Mouse (Mus musculus): ENCODE data around the gene Olfr836. TPM values are rescaled to one million over a fixed set of nuclear protein-coding genes. Genes with fewer than 3 reads are reported as not detected.
"Not testable (repeated sequence)": the region's sequence is repeated elsewhere in the genome, so short reads cannot be mapped to it uniquely, and the experiment has no call there.

The Olfr836 gene
- 0.06 TPM in 1 of 2 replicates, not detected in the other for polyA plus RNA-seq (2014; fragmentation: Nextera tagmentation; extraction: Ambion mirVana)

- no peaks in the 10 kb centered on the region for H3K27me3 ChIP-seq (ENCODE audit: control insufficient read depth, insufficient read depth, low read length)
- H3K4me3 ChIP-seq (ENCODE audit: low read depth, low read length), result no peak within 1 kb of the TSS
- no peak within 1 kb of the TSS for H3K9ac ChIP-seq (ENCODE audit: low read depth, low read length)
- no peak within 1 kb of the TSS for H3K4me2 ChIP-seq
- no peaks in the 10 kb centered on the region for H3K9me3 ChIP-seq (replicated peaks; ENCODE audit: control insufficient read depth, low read length)
- no peak for ATAC-seq (replicated peaks; ENCODE audit: insufficient number of reproducible peaks, low FRiP score, low TSS enrichment)
- H3K4me1 ChIP-seq (ENCODE audit: control insufficient read depth, insufficient read depth, low read length), result no peaks in the 10 kb centered on the region
- H3K36me3 ChIP-seq (ENCODE audit: control insufficient read depth, insufficient read depth, low read length), result no peaks in the 10 kb centered on the region
- no peak within 1 kb of the TSS for H3K27ac ChIP-seq (ENCODE audit: low read depth, low read length)
Measured at GRCm38 (mm10) chr9:19120082-19120481, at the start of gene Olfr836. TSS of gene Olfr836 (plus strand) at chr9:19120382.

- H3K4me3 ChIP-seq (ENCODE audit: low read depth, low read length), result no peak overlapping the region
- H3K9me3 ChIP-seq (replicated peaks; ENCODE audit: control insufficient read depth, low read length), result no peaks in the 10 kb centered on the region
- H3K9ac ChIP-seq (ENCODE audit: low read depth, low read length), result no peak overlapping the region
- no peaks in the 10 kb centered on the region for H3K4me1 ChIP-seq (ENCODE audit: control insufficient read depth, insufficient read depth, low read length)
- 33% methylated on average over 3 of the region's 3 CpGs for WGBS (ENCODE audit: insufficient replicate concordance)
- no peaks in the 10 kb centered on the region for H3K36me3 ChIP-seq (ENCODE audit: control insufficient read depth, insufficient read depth, low read length)
- no peak overlapping the region for H3K4me2 ChIP-seq
- no peak overlapping the region for H3K27ac ChIP-seq (ENCODE audit: low read depth, low read length)
- H3K27me3 ChIP-seq (ENCODE audit: control insufficient read depth, insufficient read depth, low read length), result no peaks in the 10 kb centered on the region
- no peak for ATAC-seq (replicated peaks; ENCODE audit: insufficient number of reproducible peaks, low FRiP score, low TSS enrichment)
Measured at GRCm38 (mm10) chr9:19084986-19085385, 35.2 kb upstream of the Olfr836 start.

- H3K4me1 ChIP-seq (ENCODE audit: control insufficient read depth, insufficient read depth, low read length); H3K36me3 ChIP-seq (ENCODE audit: control insufficient read depth, insufficient read depth, low read length); H3K4me2 ChIP-seq; H3K9ac ChIP-seq (ENCODE audit: low read depth, low read length); ATAC-seq (replicated peaks; ENCODE audit: insufficient number of reproducible peaks, low FRiP score, low TSS enrichment); H3K27ac ChIP-seq (ENCODE audit: low read depth, low read length); H3K27me3 ChIP-seq (ENCODE audit: control insufficient read depth, insufficient read depth, low read length); H3K9me3 ChIP-seq (replicated peaks; ENCODE audit: control insufficient read depth, low read length); H3K4me3 ChIP-seq (ENCODE audit: low read depth, low read length): not testable (repeated sequence)
- WGBS (ENCODE audit: insufficient replicate concordance), result 41% methylated on average over 6 of the region's 6 CpGs
Measured at GRCm38 (mm10) chr9:19092889-19093753, 27.1 kb upstream of the Olfr836 start.

DNA sequence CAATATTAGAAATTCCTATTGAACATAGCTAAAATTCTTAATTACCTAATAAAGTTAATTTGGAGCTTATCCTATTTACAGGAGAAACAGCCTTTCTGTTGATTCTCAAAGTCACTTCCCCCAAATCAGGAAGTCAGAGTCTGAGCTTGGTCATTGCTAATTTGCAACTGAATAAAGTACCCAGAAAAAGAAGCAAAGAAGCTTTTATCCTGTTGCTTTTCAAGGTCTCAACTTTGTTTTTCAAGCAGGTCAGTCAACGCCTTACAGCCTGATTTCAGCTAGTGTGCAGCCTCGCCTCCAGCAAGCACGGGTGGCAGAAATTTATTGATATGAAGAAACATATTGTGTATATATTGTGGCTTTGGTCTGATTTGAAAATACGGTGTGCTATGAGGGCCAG, 22.9 kb upstream of the Olfr836 start:
- ATAC-seq (replicated peaks; ENCODE audit: insufficient number of reproducible peaks, low FRiP score, low TSS enrichment), result no peak
- Histone ChIP-seq H3K4me3 (ENCODE audit: low read depth, low read length) (no peak overlapping the region), H3K9ac (ENCODE audit: low read depth, low read length) (no peak overlapping the region), H3K4me2 (no peak overlapping the region), H3K27ac (ENCODE audit: low read depth, low read length) (no peak overlapping the region), H3K4me1 (ENCODE audit: control insufficient read depth, insufficient read depth, low read length) (no peaks in the 10 kb centered on the region), H3K9me3 (replicated peaks; ENCODE audit: control insufficient read depth, low read length) (0 out of 2 replicates have a peak, but pooled peaks cover 3% of the 10 kb centered on the region), H3K36me3 (ENCODE audit: control insufficient read depth, insufficient read depth, low read length) (no peaks in the 10 kb centered on the region), H3K27me3 (ENCODE audit: control insufficient read depth, insufficient read depth, low read length) (no peaks in the 10 kb centered on the region)
- WGBS (ENCODE audit: insufficient replicate concordance), result 86% methylated on average over 4 of the region's 4 CpGs

- no peak for ATAC-seq (replicated peaks; ENCODE audit: insufficient number of reproducible peaks, low FRiP score, low TSS enrichment)
- Histone ChIP-seq H3K27ac (ENCODE audit: low read depth, low read length) (no peak within 1 kb of the TSS), H3K4me1 (ENCODE audit: control insufficient read depth, insufficient read depth, low read length) (no peaks in the 10 kb centered on the region), H3K27me3 (ENCODE audit: control insufficient read depth, insufficient read depth, low read length) (no peaks in the 10 kb centered on the region), H3K36me3 (ENCODE audit: control insufficient read depth, insufficient read depth, low read length) (no peaks in the 10 kb centered on the region), H3K9me3 (replicated peaks; ENCODE audit: control insufficient read depth, low read length) (peaks cover 3% of the 10 kb centered on the region; the same call in 1 of the 2 replicates), H3K4me3 (ENCODE audit: low read depth, low read length) (no peak within 1 kb of the TSS), H3K4me2 (no peak within 1 kb of the TSS), H3K9ac (ENCODE audit: low read depth, low read length) (no peak within 1 kb of the TSS)
- WGBS (ENCODE audit: insufficient replicate concordance), result 68% methylated on average over 1 of the region's 1 CpGs
Measured at GRCm38 (mm10) chr9:19136017-19136416, 15.8 kb downstream of the Olfr836 start, which contains the start of gene Olfr837. TSS of gene Olfr837 (plus strand) at chr9:19136317.

Other genes starting within 250 kb of the Olfr836 start
- not detected in 2 replicates for gene Olfr830, start 245.7 kb upstream of the Olfr836 start, polyA plus RNA-seq (2014; fragmentation: Nextera tagmentation; extraction: Ambion mirVana)
- not detected in 2 replicates for gene Olfr832, start 183.3 kb upstream of the Olfr836 start, polyA plus RNA-seq (2014; fragmentation: Nextera tagmentation; extraction: Ambion mirVana)
- gene Olfr834, start 132.4 kb upstream of the Olfr836 start, polyA plus RNA-seq (2014; fragmentation: Nextera tagmentation; extraction: Ambion mirVana), result not detected in 2 replicates
- gene Olfr835, start 87.6 kb upstream of the Olfr836 start, polyA plus RNA-seq (2014; fragmentation: Nextera tagmentation; extraction: Ambion mirVana), result not detected in 2 replicates
- not detected in 2 replicates for gene Olfr837, start 15.9 kb downstream of the Olfr836 start, polyA plus RNA-seq (2014; fragmentation: Nextera tagmentation; extraction: Ambion mirVana)
- gene Olfr839-ps1, start 56.9 kb downstream of the Olfr836 start, polyA plus RNA-seq (2014; fragmentation: Nextera tagmentation; extraction: Ambion mirVana), result 0.09 TPM in 1 of 2 replicates, not detected in the other
- not detected in 2 replicates for gene Olfr843, start 131.6 kb downstream of the Olfr836 start, polyA plus RNA-seq (2014; fragmentation: Nextera tagmentation; extraction: Ambion mirVana)
- not detected in 2 replicates for gene Olfr844, start 196.0 kb downstream of the Olfr836 start, polyA plus RNA-seq (2014; fragmentation: Nextera tagmentation; extraction: Ambion mirVana)
- gene Olfr845, start 216.1 kb downstream of the Olfr836 start, polyA plus RNA-seq (2014; fragmentation: Nextera tagmentation; extraction: Ambion mirVana), result not detected in 2 replicates
- gene Olfr846, start 243.6 kb downstream of the Olfr836 start, polyA plus RNA-seq (2014; fragmentation: Nextera tagmentation; extraction: Ambion mirVana), result not detected in 2 replicates

All from heart, embryonic 11.5 days (tissue).